Mouse (Mus musculus): ENCODE results near the gene Plcl2. TPM values are rescaled to one million over a fixed set of nuclear protein-coding genes. Genes with fewer than 3 reads are reported as not detected.
A peak's percentile ranks its signal among the peaks of the same experiment; 100 is the strongest.
"Not testable (repeated sequence)": the region's sequence is repeated elsewhere in the genome, so short reads cannot be mapped to it uniquely, and the experiment has no call there.

Gene Plcl2
- polyA plus RNA-seq, 1 experiment, result 26.0 TPM

GRCm38 (mm10) chr17:50620794-50621537, 111.8 kb downstream of the Plcl2 start:
- DNase-seq (ENCODE audit: extremely low spot score in 1 of 2, low spot score in 1 of 2), result no peak

GRCm38 (mm10) chr17:50621996-50622395, 112.8 kb downstream of the Plcl2 start:
- no peak for DNase-seq (ENCODE audit: extremely low spot score in 1 of 2, low spot score in 1 of 2)

GRCm38 (mm10) chr17:50625584-50625983, 116.4 kb downstream of the Plcl2 start:
- DNase-seq (ENCODE audit: extremely low spot score in 1 of 2, low spot score in 1 of 2), result no peak

- DNase-seq (ENCODE audit: extremely low spot score in 1 of 2, low spot score in 1 of 2), result no peak
Measured at GRCm38 (mm10) chr17:50627658-50628057, 118.5 kb downstream of the Plcl2 start.

GRCm38 (mm10) chr17:50628716-50629115, 119.5 kb downstream of the Plcl2 start:
- no peak for DNase-seq (ENCODE audit: extremely low spot score in 1 of 2, low spot score in 1 of 2)

GRCm38 (mm10) chr17:50630992-50631391, 121.8 kb downstream of the Plcl2 start:
- not testable (repeated sequence) for DNase-seq (ENCODE audit: extremely low spot score in 1 of 2, low spot score in 1 of 2)

GRCm38 (mm10) chr17:50634008-50634871, 125.0 kb downstream of the Plcl2 start:
- no peak for DNase-seq (ENCODE audit: extremely low spot score in 1 of 2, low spot score in 1 of 2)

- no peak for DNase-seq (ENCODE audit: extremely low spot score in 1 of 2, low spot score in 1 of 2)
Measured at GRCm38 (mm10) chr17:50635961-50636585, 126.9 kb downstream of the Plcl2 start.

GRCm38 (mm10) chr17:50638791-50639190, 129.6 kb downstream of the Plcl2 start:
- no peak for DNase-seq (ENCODE audit: extremely low spot score in 1 of 2, low spot score in 1 of 2)

GRCm38 (mm10) chr17:50641076-50641610, 131.9 kb downstream of the Plcl2 start:
- no peak for DNase-seq (ENCODE audit: extremely low spot score in 1 of 2, low spot score in 1 of 2)

GRCm38 (mm10) chr17:50641879-50642278, 132.7 kb downstream of the Plcl2 start:
- no peak for DNase-seq (ENCODE audit: extremely low spot score in 1 of 2, low spot score in 1 of 2)

GRCm38 (mm10) chr17:50643356-50643755, 134.2 kb downstream of the Plcl2 start:
- DNase-seq (ENCODE audit: extremely low spot score in 1 of 2, low spot score in 1 of 2), result peak in 1 of 2 experiments; percentile 51

GRCm38 (mm10) chr17:50643989-50644388, 134.8 kb downstream of the Plcl2 start:
- DNase-seq (ENCODE audit: extremely low spot score in 1 of 2, low spot score in 1 of 2), result no peak

- DNase-seq (ENCODE audit: extremely low spot score in 1 of 2, low spot score in 1 of 2), result not testable (repeated sequence)
Measured at GRCm38 (mm10) chr17:50648141-50648540, 138.9 kb downstream of the Plcl2 start.

GRCm38 (mm10) chr17:50648757-50649419, 139.7 kb downstream of the Plcl2 start:
- DNase-seq (ENCODE audit: extremely low spot score in 1 of 2, low spot score in 1 of 2), result no peak

GRCm38 (mm10) chr17:50650535-50651223, 141.5 kb downstream of the Plcl2 start:
- DNase-seq (ENCODE audit: extremely low spot score in 1 of 2, low spot score in 1 of 2), result peak; percentile 83 to 89

GRCm38 (mm10) chr17:50654741-50655415, 145.7 kb downstream of the Plcl2 start:
- DNase-seq (ENCODE audit: extremely low spot score in 1 of 2, low spot score in 1 of 2), result no peak

- DNase-seq (ENCODE audit: extremely low spot score in 1 of 2, low spot score in 1 of 2), result no peak
Measured at GRCm38 (mm10) chr17:50655416-50655776, 146.2 kb downstream of the Plcl2 start.

GRCm38 (mm10) chr17:50657321-50657720, 148.1 kb downstream of the Plcl2 start:
- no peak for DNase-seq (ENCODE audit: extremely low spot score in 1 of 2, low spot score in 1 of 2)
